8 mouse cellular contexts compared by ENCODE assay signal in genomic region chr9:43105664-43106361, GRCm38 (mm10). TPM values are rescaled to one million over a fixed set of nuclear protein-coding genes. Genes with fewer than 3 reads are reported as not detected.
DNase-seq lines count a peak whose midpoint lies in the region; ATAC-seq lines count a peak whose summit lies in the region.

No protein-coding gene starts in this region.

- no peaks in the 10 kb centered on the region for H3K27me3 ChIP-seq in intestine, embryonic 14.5 days (replicated peaks; ENCODE audit: control insufficient read depth, insufficient read depth, low read length)

- H3K27ac ChIP-seq in intestine, embryonic 14.5 days (ENCODE audit: low read depth) = peak overlapping the region; percentile 94

- peak overlapping the region; percentile 85 for H3K4me2 ChIP-seq in intestine, embryonic 14.5 days (ENCODE audit: low read length)

- H3K4me3 ChIP-seq in intestine, embryonic 14.5 days (ENCODE audit: low read depth, low read length) = peak overlapping the region; percentile 88

- peaks cover 36% of the 10 kb centered on the region for H3K4me1 ChIP-seq in intestine, embryonic 14.5 days (replicated peaks; ENCODE audit: control insufficient read depth, insufficient read depth, low read length)

- DNase-seq in adrenal gland, adult 2 months = peak; percentile 98
- peak; percentile 85 for DNase-seq in embryo, embryonic 11.5 days (ENCODE audit: low read depth, low spot score)
- peak; percentile 89 to 94 for DNase-seq in gastrocnemius, postnatal 36 days
- peak; percentile 95 for DNase-seq in intestine, embryonic 14.5 days (ENCODE audit: low spot score)
- DNase-seq in left cerebral cortex, postnatal 14 days (ENCODE audit: low spot score in 2 of 2) = peak; percentile 90 to 92
- peak; percentile 94 for DNase-seq in right cerebral cortex, postnatal 4 days
- DNase-seq in yolk sac, embryonic 10.5 days (ENCODE audit: low spot score) = peak; percentile 92

- peak overlapping the region; percentile 93 for H3K9ac ChIP-seq in intestine, embryonic 14.5 days (ENCODE audit: low read length)

- WGBS in intestine, embryonic 14.5 days = under 1% methylated on average over 79 of the region's 91 CpGs

- no peaks in the 10 kb centered on the region for H3K9me3 ChIP-seq in intestine, embryonic 14.5 days (ENCODE audit: control insufficient read depth, low read length)

- intact Hi-C loops in gastrocnemius, postnatal 36 days (cut with DNase I) = loop anchor here (2.0 kb wide), 1 partner anchor 105 kb away; no protein-coding TSS in a partner anchor
- intact Hi-C loops in left cerebral cortex, postnatal 14 days (cut with DNase I) = loop anchor here (2.0 kb wide), 1 partner anchor 105 kb away; no protein-coding TSS in a partner anchor

- H3K36me3 ChIP-seq in intestine, embryonic 14.5 days (ENCODE audit: control insufficient read depth, insufficient read depth, low read length) = peaks cover 4% of the 10 kb centered on the region; the same call in 1 of the 2 replicates

- peak; percentile 90 for ATAC-seq in intestine, embryonic 14.5 days (replicated peaks; ENCODE audit: low FRiP score, low TSS enrichment, low read depth)
- peak; percentile 43 for ATAC-seq in megakaryocyte-erythroid progenitor cell, adult 5-6 weeks (replicated peaks; ENCODE audit: low FRiP score, low TSS enrichment, poor library complexity, severe bottlenecking)

RNA-seq across cellular contexts. Expression of gene Arhgef12, which starts 1.2 kb away (rescaled TPM):
- total RNA-seq in adrenal gland, adult 2 months (2021) = 100 to 1,000 TPM; 119 to 126 TPM
- polyA plus RNA-seq in adrenal gland, adult 2 months (2012; rRNA removed) = 21.3 and 25.2 TPM in 2 replicates
- 10 to 100 TPM; 44.9 to 45.2 TPM for total RNA-seq in gastrocnemius, postnatal 36 days (2021)
- 15.9 and 16.5 TPM in 2 replicates for polyA plus RNA-seq in intestine, embryonic 14.5 days (2014; fragmentation: Nextera tagmentation; extraction: Ambion mirVana)
- 100 to 1,000 TPM; 156 to 159 TPM for total RNA-seq in left cerebral cortex, postnatal 14 days (2021)
- total RNA-seq in megakaryocyte-erythroid progenitor cell, adult 5-6 weeks (2014; fragmentation: Nextera tagmentation) = 23.4 and 34.6 TPM in 2 replicates
- 17.3 and 18.5 TPM in 2 replicates for total RNA-seq in megakaryocyte-erythroid progenitor cell, adult 5-6 weeks (2017)

RNA-seq across cellular contexts. Expression of gene Tmem136, which starts 10.6 kb away (rescaled TPM):
- 10 to 100 TPM in 1 of 2 experiments, 1 to 10 TPM in 1; 3.3 to 11.0 TPM for total RNA-seq in adrenal gland, adult 2 months (2021)
- polyA plus RNA-seq in adrenal gland, adult 2 months (2012; rRNA removed) = 5.2 and 5.8 TPM in 2 replicates
- 1 to 10 TPM; 1.1 to 3.2 TPM for total RNA-seq in gastrocnemius, postnatal 36 days (2021)
- 5.8 and 6.7 TPM in 2 replicates for polyA plus RNA-seq in intestine, embryonic 14.5 days (2014; fragmentation: Nextera tagmentation; extraction: Ambion mirVana)
- total RNA-seq in left cerebral cortex, postnatal 14 days (2021) = 10 to 100 TPM; 15.4 to 18.0 TPM
- 0.76 TPM in 1 of 2 replicates, not detected in the other for total RNA-seq in megakaryocyte-erythroid progenitor cell, adult 5-6 weeks (2014; fragmentation: Nextera tagmentation)
- total RNA-seq in megakaryocyte-erythroid progenitor cell, adult 5-6 weeks (2017) = 3.4 TPM in 1 of 2 replicates, not detected in the other

Comparison
In these comparisons a context has a peak if more than half of its experiments do, and no peak if none do; other contexts are left out.
1. Peak in every context shown above with its lines: DNase-seq, ATAC-seq, H3K4me3 ChIP-seq and H3K27ac ChIP-seq.